Mouse (Mus musculus): ENCODE results near the gene Npas1. TPM values are rescaled to one million over a fixed set of nuclear protein-coding genes. Genes with fewer than 3 reads are reported as not detected.

The Npas1 gene
- total RNA-seq (2017), result not detected in 2 replicates

- no peak for ATAC-seq (replicated peaks; ENCODE audit: low read depth, poor library complexity, severe bottlenecking)
These were observed at the start of gene Npas1 for GRCm38 (mm10) chr7:16477628-16478027. Gene Npas1, minus strand, starts transcription at chr7:16477728.

GRCm38 (mm10) chr7:16525995-16526394 lies 48.5 kb upstream of the Npas1 start:
- no peak for ATAC-seq (replicated peaks; ENCODE audit: low read depth, poor library complexity, severe bottlenecking)

DNA sequence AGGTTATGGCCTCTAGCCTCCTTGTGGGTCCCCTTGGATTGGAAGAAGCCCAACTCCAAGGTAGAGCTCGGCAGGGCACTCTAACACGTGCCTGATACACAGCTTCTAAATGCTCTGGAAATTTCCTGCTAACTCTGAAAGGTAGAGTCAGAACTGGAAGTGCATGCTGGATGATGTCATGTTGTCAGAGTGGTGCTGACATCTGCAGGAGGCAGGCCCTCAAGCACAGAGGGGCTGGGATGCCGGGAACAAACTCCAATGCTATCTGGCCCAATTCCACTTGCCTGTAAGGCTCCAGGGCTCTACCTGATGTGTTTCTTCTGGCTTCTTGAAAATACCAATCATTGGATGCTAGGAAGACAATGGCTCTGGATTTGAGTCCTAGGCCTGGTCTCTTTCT lies 47.9 kb upstream of the Npas1 start:
- ATAC-seq (replicated peaks; ENCODE audit: low read depth, poor library complexity, severe bottlenecking), result no peak

- no peak for ATAC-seq (replicated peaks; ENCODE audit: low read depth, poor library complexity, severe bottlenecking)
These were observed 46.8 kb upstream of the Npas1 start for GRCm38 (mm10) chr7:16524308-16524707.

DNA sequence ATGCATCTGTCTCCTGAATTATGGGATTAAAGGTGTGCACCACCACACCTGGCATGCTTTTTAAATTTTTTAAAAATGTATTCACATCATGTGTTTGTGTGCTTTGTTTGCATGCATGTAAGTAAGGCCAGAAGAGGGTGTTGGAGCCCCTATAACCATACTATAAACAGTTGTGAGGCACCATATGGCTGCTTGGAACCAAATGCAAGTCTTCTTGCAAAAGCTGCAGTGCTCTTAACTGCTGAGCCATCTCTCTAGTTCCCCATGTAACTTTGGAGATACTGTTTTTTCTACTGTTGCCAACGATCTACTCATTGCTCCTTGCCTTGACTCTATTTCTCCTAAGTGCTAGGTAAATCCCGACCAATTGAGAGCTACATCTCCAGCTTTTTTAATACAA lies 41.8 kb upstream of the Npas1 start:
- no peak for ATAC-seq (replicated peaks; ENCODE audit: low read depth, poor library complexity, severe bottlenecking)

- no peak for ATAC-seq (replicated peaks; ENCODE audit: low read depth, poor library complexity, severe bottlenecking)
These were observed 39.7 kb upstream of the Npas1 start for GRCm38 (mm10) chr7:16517198-16517597.

- ATAC-seq (replicated peaks; ENCODE audit: low read depth, poor library complexity, severe bottlenecking), result peak; percentile 91
These were observed 29.8 kb upstream of the Npas1 start for GRCm38 (mm10) chr7:16507284-16507683.

DNA sequence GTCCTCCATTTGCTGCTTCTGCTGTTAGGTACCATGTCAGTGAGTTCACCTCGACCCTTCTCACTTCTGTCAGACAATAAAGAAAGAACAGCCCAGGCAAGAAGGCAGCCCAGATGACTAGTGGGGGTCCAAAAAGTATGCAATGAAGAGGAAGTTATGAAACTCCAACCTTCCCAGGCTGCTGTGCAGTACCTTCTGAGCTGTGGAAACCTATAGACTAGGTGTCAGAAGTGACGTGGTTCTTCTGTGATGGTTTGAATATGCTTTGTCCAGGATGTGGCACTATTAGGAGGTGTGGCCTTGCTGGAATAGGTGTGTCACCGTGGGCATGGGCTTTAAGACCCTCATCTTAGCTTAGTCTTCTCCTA lies 27.7 kb upstream of the Npas1 start:
- no peak for ATAC-seq (replicated peaks; ENCODE audit: low read depth, poor library complexity, severe bottlenecking)

DNA sequence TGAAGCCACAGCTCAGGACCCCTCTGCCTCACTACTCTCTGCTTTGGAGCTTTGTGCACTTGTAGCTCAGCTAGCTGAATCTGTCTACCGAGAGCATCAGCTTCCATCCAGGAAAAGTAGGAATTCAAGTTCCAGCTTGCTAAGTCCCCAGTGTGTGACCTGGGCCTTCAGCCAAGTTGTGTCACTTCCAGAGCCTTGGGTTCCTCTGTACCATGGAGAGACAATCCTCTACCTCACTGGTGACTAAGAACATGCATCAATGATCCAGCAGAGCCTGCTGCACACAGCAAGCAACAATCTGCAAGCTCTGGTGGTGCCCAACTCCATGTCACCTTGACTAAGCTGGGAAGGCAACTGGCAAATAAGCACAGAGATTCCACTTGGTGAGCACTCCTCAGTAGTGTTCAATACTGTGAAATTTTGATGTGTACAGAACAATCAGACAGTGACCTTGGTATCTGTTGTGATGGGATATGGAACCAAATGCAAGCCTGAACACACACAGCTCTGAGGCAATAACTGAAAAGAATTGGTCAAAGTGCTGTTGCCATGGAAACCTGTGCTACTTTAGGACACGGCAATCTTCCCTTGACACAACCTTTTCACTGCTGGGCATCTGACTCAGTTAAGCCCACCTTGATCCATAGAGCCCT lies 27.2 kb upstream of the Npas1 start:
- ATAC-seq (replicated peaks; ENCODE audit: low read depth, poor library complexity, severe bottlenecking), result no peak

DNA sequence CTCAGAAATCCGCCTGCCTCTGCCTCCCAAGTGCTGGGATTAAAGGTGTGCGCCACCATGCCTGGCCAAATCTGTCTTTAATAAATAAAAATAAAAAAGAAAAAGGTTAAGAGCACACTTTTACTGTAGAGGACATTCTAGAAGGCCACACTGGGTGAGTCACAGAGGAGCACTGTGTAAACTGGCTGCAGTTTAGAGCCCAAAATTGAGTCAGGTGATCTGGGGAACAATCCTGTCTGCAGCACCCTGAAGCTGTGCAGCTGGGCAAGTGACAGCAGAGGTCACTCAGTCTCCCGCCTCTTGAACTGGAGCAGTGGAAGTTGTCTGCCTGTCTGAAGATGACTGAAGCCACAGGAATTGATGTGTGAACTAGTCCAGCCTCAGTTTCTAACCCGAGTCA lies 24.0 kb upstream of the Npas1 start:
- ATAC-seq (replicated peaks; ENCODE audit: low read depth, poor library complexity, severe bottlenecking), result no peak

- ATAC-seq (replicated peaks; ENCODE audit: low read depth, poor library complexity, severe bottlenecking), result no peak
These were observed 22.2 kb upstream of the Npas1 start for GRCm38 (mm10) chr7:16499671-16500104.

- no peak for ATAC-seq (replicated peaks; ENCODE audit: low read depth, poor library complexity, severe bottlenecking)
These were observed 18.7 kb upstream of the Npas1 start for GRCm38 (mm10) chr7:16496260-16496659.

DNA sequence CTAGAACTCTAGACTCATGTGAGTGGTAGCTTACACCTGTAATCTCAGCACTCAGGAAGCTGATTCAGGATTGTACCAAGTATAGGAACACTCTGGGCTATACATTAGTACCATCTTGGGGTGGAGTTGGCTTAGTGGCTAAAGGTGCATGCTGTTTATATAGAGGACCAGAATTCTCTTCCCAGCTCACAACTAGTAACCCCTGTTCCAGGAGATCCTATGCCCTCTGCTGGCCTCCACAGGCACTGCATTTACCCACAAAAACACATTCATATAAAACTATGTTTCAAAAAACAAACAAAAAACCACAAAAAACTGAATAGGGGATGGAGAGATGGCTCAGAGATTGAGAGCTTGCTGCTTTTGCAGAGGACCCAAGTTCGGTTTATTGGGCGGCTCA lies 15.8 kb upstream of the Npas1 start:
- ATAC-seq (replicated peaks; ENCODE audit: low read depth, poor library complexity, severe bottlenecking), result peak; percentile 50

- no peak for ATAC-seq (replicated peaks; ENCODE audit: low read depth, poor library complexity, severe bottlenecking)
These were observed 14.7 kb upstream of the Npas1 start for GRCm38 (mm10) chr7:16492211-16492610.

DNA sequence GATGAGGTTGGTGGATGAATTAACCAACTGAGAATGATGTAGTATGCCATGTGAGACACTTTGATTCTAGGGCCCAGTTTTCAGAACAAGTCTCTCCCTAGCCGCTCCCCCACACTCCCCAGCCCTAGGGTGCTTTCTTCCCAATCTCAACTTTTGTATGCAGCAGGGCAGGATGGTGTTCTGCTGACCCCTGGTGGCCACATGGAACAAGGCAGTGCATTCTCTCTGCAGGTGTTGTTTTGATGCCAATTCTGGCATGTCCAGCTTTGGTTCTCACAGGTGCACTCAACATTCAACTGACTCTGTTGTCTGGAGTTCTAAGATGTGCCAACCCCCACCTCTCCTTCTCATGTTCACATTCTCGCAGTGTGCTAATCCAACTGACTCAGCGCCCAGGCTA lies 14.2 kb upstream of the Npas1 start:
- peak; percentile 85 for ATAC-seq (replicated peaks; ENCODE audit: low read depth, poor library complexity, severe bottlenecking)

GRCm38 (mm10) chr7:16489948-16490347 lies 12.4 kb upstream of the Npas1 start:
- ATAC-seq (replicated peaks; ENCODE audit: low read depth, poor library complexity, severe bottlenecking), result no peak

DNA sequence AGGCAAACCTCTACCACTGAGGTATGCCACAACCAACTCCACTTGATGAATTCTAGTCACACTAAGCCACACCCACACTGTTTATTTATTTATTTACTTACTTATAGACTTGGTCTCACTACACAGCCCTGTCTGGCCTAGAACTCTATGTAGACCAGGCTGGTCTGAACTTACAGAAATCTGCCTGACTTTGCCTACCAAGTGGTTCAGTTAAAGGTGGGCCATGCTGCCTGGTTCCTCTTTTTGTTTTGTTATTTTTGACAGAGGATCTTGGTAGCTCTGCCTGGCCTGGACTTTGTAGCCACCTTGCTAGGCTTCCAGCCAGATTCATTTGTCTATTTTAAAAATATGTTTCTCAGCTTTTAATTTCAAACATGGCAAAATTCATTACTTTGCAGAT lies 11.3 kb upstream of the Npas1 start:
- no peak for ATAC-seq (replicated peaks; ENCODE audit: low read depth, poor library complexity, severe bottlenecking)

GRCm38 (mm10) chr7:16476600-16476989 lies 933 bp downstream of the Npas1 start:
- no peak for ATAC-seq (replicated peaks; ENCODE audit: low read depth, poor library complexity, severe bottlenecking)

DNA sequence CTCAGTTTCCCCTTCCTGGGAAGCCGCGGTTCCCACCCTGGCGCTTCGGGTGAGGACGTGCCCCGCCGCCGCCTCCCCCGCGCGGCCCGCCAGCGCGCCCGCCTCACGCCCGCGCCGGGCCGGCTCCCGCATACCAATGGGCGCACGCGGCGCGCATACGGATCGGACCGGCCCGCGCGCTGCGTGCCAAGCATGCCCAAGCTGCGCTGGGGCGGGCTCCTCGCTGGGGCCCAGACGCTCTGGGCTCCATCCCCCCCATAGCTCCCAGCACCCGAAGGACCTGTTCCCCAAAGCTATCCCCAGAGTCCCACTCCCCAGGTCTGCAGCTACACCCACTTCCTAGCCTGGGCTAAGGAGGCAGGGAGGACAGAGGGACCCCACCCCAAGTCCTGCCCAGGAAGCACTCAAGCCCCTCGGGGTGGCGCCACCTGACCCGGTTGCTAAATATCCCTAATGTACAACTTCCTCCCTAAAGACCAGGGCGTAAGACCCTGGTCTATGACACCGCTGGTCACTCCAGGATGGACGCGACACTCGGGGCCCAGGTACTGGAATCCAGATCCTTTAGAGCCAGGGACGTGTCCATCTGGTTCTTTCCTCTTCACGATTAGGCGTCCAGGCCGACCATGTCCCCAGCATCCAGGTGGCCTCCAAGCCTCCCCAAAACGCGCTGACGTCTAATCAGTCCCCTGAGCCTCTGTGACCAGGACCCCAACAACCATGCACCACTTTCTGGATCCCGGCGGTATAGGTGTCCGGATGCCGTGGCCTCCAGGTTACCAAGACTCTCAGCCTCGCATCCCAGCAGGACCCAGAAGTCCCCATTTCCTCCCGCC lies 1.5 kb downstream of the Npas1 start:
- ATAC-seq (replicated peaks; ENCODE audit: low read depth, poor library complexity, severe bottlenecking), result no peak

DNA sequence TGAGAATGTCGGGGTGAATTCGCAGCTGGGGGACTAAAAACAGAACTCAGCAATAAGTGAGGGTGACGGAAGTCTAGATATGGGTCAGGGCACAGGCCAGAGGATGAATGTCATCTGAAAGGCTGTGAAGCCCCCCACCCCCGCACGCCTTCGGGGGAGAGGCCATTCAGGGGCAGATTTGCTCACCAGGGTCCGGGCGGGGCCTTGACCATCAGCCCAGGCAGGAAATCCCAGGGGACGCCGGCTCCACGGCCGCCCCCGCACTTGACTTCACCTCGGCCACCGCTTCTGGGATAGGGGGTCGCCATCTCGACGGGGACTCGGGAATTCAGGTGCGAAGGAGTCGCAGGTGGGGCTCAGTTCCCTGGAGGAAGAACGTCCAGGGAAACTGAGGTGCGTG lies 2.2 kb downstream of the Npas1 start:
- ATAC-seq (replicated peaks; ENCODE audit: low read depth, poor library complexity, severe bottlenecking), result no peak

DNA sequence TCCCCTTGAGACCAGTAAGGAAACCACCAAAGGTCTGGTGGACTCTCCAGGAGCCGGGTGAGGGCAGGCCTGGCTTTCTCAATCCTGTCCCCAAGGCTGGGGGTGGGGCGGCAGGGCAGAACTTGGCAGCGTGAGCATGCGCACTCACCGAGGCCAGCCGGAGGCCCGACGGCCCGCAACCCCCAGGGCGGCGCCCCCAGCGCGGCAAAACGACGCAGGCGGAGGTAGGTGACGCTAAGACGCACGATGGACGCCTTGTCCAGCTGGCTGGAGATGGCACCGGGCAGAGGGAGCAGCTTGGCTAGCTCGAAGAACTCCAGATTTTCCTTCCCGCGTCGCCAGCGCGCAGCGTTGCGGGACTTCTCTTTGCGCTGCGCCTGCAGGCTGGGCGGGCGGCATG lies 3.1 kb downstream of the Npas1 start:
- no peak for ATAC-seq (replicated peaks; ENCODE audit: low read depth, poor library complexity, severe bottlenecking)

- ATAC-seq (replicated peaks; ENCODE audit: low read depth, poor library complexity, severe bottlenecking), result no peak
These were observed 3.7 kb downstream of the Npas1 start for GRCm38 (mm10) chr7:16473847-16474246.
